Mouse (Mus musculus): ENCODE measurements around the gene Cd82. TPM values are rescaled to one million over a fixed set of nuclear protein-coding genes. Genes with fewer than 3 reads are reported as not detected.
A peak's percentile ranks its signal among the peaks of the same experiment; 100 is the strongest.

Gene Cd82
- polyA plus RNA-seq, 1 experiment from 2014 or later, result 106 TPM

GRCm38 (mm10) chr2:93460786-93461469, 2.0 kb downstream of the Cd82 start:
- H3K4me2 ChIP-seq (replicated peaks), result peak overlapping the region; percentile 84
- WGBS, result 83% methylated on average over 6 of the region's 6 CpGs
- no peaks in the 10 kb centered on the region for H3K9me3 ChIP-seq
- H3K36me3 ChIP-seq, result no peaks in the 10 kb centered on the region
- no peak for ATAC-seq
- H3K9ac ChIP-seq, result 0 out of 2 replicates have a peak overlapping the region, but pooled peaks have one; percentile 71
- H3K4me3 ChIP-seq (replicated peaks), result peak overlapping the region; percentile 60
- peaks cover 53% of the 10 kb centered on the region for H3K4me1 ChIP-seq (replicated peaks)
- H3K27me3 ChIP-seq (replicated peaks), result no peaks in the 10 kb centered on the region
- H3K27ac ChIP-seq, result no peak overlapping the region

DNA sequence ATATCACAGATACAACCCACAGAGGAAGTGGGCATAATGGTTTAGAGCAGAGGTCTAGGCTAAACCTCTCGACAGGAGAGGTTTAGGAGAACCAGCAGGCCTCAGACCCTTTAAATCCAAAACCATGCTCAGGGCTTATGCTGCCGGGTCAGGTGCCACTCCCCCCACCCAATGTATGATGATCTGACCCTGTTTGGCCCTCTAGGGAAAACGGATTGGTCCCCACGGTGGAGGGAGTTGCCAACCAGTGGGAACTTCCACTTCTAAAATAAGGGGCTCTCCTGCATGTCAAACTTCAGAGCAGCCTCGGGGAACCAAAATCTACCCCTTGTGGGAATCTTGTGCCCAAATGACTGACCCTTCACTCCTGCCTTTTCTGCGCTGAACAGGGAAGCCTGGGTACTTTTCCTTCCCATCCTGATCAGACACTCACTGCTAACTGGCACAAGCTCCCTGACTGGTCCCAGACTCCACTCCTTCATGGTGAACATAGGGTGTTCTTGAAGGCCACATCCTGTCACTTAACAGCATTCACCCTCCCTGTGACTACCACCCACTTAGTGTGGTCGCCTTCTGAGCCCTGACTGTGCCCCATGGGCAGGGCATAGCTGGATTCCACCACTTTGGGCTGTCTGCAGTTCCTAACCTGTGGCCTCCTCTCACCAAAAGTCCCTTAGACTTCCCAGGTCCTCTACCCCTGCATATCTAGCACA, 3.6 kb downstream of the Cd82 start:
- no peaks in the 10 kb centered on the region for H3K27me3 ChIP-seq (replicated peaks)
- no peak overlapping the region for H3K4me3 ChIP-seq (replicated peaks)
- 0 out of 2 replicates have a peak overlapping the region, but pooled peaks have one; percentile 23 for H3K9ac ChIP-seq
- H3K9me3 ChIP-seq, result no peaks in the 10 kb centered on the region
- H3K27ac ChIP-seq, result peak overlapping the region; percentile 32
- H3K36me3 ChIP-seq, result no peaks in the 10 kb centered on the region
- 0 out of 2 replicates have a peak overlapping the region, but pooled peaks have one; percentile 12 for H3K4me2 ChIP-seq (replicated peaks)
- 62% methylated on average over 7 of the region's 7 CpGs for WGBS
- peaks cover 65% of the 10 kb centered on the region for H3K4me1 ChIP-seq (replicated peaks)
- ATAC-seq, result no peak

DNA sequence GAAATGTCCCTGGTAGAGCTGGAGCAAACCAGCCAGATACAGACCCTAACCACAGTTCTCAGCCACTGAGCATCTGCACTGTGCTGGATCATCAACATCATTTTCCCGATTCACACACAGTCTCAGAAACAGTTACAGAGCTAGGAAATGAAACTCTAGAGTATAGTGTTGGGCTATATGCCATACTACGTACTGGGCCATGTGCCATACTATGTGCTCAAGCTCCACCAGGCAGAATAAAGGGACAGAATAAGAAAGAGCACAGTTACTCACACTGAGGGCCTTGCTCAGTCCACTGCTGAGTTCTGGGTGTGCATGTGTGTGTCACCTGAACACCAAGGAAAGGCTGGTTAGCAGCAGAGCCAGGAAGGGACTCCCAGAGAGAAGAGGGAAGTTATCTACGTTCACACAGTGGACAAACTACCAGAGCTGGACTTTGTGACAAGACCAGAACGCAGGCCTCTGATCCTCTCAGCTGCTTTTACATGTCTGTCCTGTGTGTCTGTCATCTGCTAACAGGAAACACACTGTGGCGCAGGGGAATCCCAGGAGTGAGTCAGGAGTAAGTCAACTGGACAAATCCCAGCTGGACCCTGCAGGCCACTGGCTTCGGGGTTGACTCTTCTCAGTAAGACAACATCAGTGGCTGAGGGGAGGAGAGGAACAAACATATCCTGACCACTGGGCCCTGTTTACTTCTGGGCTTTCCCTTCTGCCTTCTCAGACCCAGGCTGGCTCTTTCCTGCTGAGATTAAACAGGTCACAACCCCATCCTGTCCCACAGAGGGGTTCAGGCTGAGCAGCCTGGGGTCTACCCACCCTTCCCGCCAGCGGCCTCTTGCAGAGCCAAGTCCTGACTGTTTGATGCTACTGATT, 4.4 kb downstream of the Cd82 start:
- 43% methylated on average over 8 of the region's 8 CpGs for WGBS
- H3K27ac ChIP-seq, result peak overlapping the region; percentile 32
- no peaks in the 10 kb centered on the region for H3K9me3 ChIP-seq
- no peak overlapping the region for H3K4me3 ChIP-seq (replicated peaks)
- H3K4me2 ChIP-seq (replicated peaks), result 0 out of 2 replicates have a peak overlapping the region, but pooled peaks have one; percentile 12
- no peak for ATAC-seq
- no peaks in the 10 kb centered on the region for H3K27me3 ChIP-seq (replicated peaks)
- no peaks in the 10 kb centered on the region for H3K36me3 ChIP-seq
- peaks cover 70% of the 10 kb centered on the region for H3K4me1 ChIP-seq (replicated peaks)
- H3K9ac ChIP-seq, result peak overlapping the region; percentile 23; the same call in 1 of the 2 replicates

- Histone ChIP-seq H3K9me3 (no peaks in the 10 kb centered on the region), H3K27me3 (replicated peaks) (no peaks in the 10 kb centered on the region), H3K27ac (no peak overlapping the region), H3K9ac (no peak overlapping the region), H3K4me3 (replicated peaks) (no peak overlapping the region), H3K36me3 (no peaks in the 10 kb centered on the region), H3K4me2 (replicated peaks) (no peak overlapping the region), H3K4me1 (replicated peaks) (peaks cover 67% of the 10 kb centered on the region)
- no peak for ATAC-seq
- 81% methylated on average over 6 of the region's 6 CpGs for WGBS
These were observed 5.4 kb downstream of the Cd82 start for GRCm38 (mm10) chr2:93457426-93458130.

DNA sequence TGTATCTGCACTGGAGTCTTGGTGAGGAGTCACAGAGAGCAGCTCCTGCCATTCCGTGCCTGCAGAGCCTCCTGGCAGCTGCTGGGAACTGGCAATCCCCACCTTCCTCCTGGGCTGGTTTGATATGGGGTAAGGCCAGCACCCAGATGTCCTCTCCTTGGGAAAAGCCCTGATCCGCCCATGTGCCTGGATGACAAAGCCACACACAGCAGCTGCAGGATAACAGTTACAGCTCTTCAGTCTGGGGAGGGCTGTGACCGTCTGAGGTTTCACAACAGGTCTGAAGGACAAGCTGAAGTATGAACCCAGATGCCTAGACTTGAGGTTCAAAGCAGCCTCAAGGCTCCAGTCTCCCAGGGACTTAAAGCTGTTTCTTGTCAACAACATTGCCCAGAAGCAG, 6.8 kb downstream of the Cd82 start:
- WGBS, result 59% methylated on average over 3 of the region's 3 CpGs
- Histone ChIP-seq H3K36me3 (no peaks in the 10 kb centered on the region), H3K27me3 (replicated peaks) (no peaks in the 10 kb centered on the region), H3K4me3 (replicated peaks) (no peak overlapping the region), H3K4me2 (replicated peaks) (no peak overlapping the region), H3K27ac (no peak overlapping the region), H3K4me1 (replicated peaks) (peaks cover 69% of the 10 kb centered on the region), H3K9me3 (no peaks in the 10 kb centered on the region), H3K9ac (no peak overlapping the region)
- ATAC-seq, result no peak

DNA sequence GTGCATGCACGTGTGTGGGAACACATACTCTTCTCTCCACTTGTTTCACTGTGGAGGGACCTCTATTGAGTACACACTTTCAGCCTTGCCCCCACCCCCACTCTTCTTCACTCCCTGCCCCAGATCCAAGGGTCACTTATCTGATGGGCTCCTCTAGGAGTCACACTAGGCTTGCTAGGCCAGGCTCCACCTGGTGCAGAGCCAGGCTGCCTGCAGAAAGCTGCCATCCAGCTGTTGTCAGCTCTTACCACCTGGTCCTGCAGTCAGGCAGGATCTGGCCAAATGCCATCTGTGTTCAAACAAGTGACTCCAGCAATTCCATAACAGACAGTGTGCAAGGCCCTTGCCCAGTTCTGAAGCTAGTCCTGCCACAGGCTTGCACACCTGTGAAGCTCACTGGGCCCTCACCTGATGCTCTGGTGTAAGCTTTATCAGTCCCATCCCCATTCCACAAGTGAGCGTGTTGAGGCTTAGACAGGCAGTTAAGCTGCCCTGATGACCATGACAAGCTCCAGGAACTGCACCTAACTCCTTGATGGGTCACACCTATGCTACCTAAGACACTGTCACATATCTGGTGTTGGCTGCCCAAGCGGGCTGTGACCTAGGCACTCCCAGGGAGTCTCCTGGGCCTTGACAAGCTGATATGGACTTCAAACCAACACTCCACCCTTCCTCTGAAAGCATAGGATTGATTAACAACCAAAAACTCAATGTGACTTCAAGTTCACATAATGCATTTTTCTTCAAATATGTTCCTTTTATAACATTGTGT, 7.9 kb downstream of the Cd82 start:
- peak overlapping the region; percentile 42 for H3K27ac ChIP-seq
- WGBS, result 69% methylated on average over 3 of the region's 3 CpGs
- peak; percentile 75 for ATAC-seq
- H3K4me1 ChIP-seq (replicated peaks), result peaks cover 75% of the 10 kb centered on the region
- H3K27me3 ChIP-seq (replicated peaks), result no peaks in the 10 kb centered on the region
- no peak overlapping the region for H3K4me2 ChIP-seq (replicated peaks)
- H3K9me3 ChIP-seq, result no peaks in the 10 kb centered on the region
- H3K4me3 ChIP-seq (replicated peaks), result no peak overlapping the region
- no peaks in the 10 kb centered on the region for H3K36me3 ChIP-seq
- H3K9ac ChIP-seq, result no peak overlapping the region

- Histone ChIP-seq H3K27ac (peak overlapping the region; percentile 42), H3K36me3 (no peaks in the 10 kb centered on the region), H3K9me3 (no peaks in the 10 kb centered on the region), H3K4me1 (replicated peaks) (peaks cover 74% of the 10 kb centered on the region), H3K27me3 (replicated peaks) (no peaks in the 10 kb centered on the region), H3K4me2 (replicated peaks) (no peak overlapping the region), H3K9ac (no peak overlapping the region), H3K4me3 (replicated peaks) (no peak overlapping the region)
- 44% methylated on average over 10 of the region's 10 CpGs for WGBS
- peak; percentile 13 for ATAC-seq
These were observed 8.6 kb downstream of the Cd82 start for GRCm38 (mm10) chr2:93454334-93454733.

DNA sequence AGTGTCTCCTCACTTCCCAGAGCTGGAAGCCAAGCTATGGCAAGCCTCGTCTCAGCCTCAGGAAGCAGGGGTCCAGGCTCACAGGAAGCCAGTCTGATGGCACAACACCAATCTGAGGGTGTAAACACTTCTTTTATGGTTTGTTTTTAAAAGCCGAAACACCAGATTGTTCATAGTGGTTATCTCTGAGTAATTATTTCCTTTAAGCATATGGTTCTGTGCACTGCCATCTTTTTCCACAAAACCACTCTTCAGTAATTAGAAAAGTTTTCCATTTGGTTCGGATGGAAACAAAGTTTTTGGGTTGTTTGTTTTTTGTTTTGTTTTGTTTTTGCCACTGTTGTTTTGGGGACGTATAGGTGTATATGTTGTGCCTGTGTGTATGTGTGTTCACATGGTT, 9.9 kb downstream of the Cd82 start:
- Histone ChIP-seq H3K36me3 (no peaks in the 10 kb centered on the region), H3K4me3 (replicated peaks) (no peak overlapping the region), H3K27me3 (replicated peaks) (no peaks in the 10 kb centered on the region), H3K9ac (no peak overlapping the region), H3K4me2 (replicated peaks) (0 out of 2 replicates have a peak overlapping the region, but pooled peaks have one; percentile 16), H3K27ac (peak overlapping the region; percentile 67), H3K9me3 (no peaks in the 10 kb centered on the region), H3K4me1 (replicated peaks) (peaks cover 75% of the 10 kb centered on the region)
- 69% methylated on average over 4 of the region's 4 CpGs for WGBS
- ATAC-seq, result no peak

GRCm38 (mm10) chr2:93452506-93452905, 10.4 kb downstream of the Cd82 start:
- 62% methylated on average over 4 of the region's 4 CpGs for WGBS
- no peak for ATAC-seq
- peak overlapping the region; percentile 16; the same call in 1 of the 2 replicates for H3K4me2 ChIP-seq (replicated peaks)

GRCm38 (mm10) chr2:93452057-93452456, 10.9 kb downstream of the Cd82 start:
- Histone ChIP-seq H3K27me3 (replicated peaks) (no peaks in the 10 kb centered on the region), H3K4me1 (replicated peaks) (peaks cover 76% of the 10 kb centered on the region), H3K36me3 (no peaks in the 10 kb centered on the region), H3K4me2 (replicated peaks) (peak overlapping the region; percentile 16; the same call in 1 of the 2 replicates), H3K4me3 (replicated peaks) (no peak overlapping the region), H3K9ac (peak overlapping the region; percentile 26; the same call in 1 of the 2 replicates), H3K9me3 (no peaks in the 10 kb centered on the region), H3K27ac (peak overlapping the region; percentile 67)
- 67% methylated on average over 6 of the region's 6 CpGs for WGBS
- ATAC-seq, result no peak

More at GRCm38 (mm10) chr2:93452506-93452905, 10.4 kb downstream of the Cd82 start:
- no peaks in the 10 kb centered on the region for H3K9me3 ChIP-seq
- no peak overlapping the region for H3K9ac ChIP-seq
- peaks cover 75% of the 10 kb centered on the region for H3K4me1 ChIP-seq (replicated peaks)
- no peaks in the 10 kb centered on the region for H3K36me3 ChIP-seq
- no peak overlapping the region for H3K4me3 ChIP-seq (replicated peaks)
- no peaks in the 10 kb centered on the region for H3K27me3 ChIP-seq (replicated peaks)
- H3K27ac ChIP-seq, result peak overlapping the region; percentile 67

Measured in intestine, embryonic 15.5 days (tissue).